Mouse (Mus musculus): ENCODE data around the gene Klhdc8a.
"Not testable (repeated sequence)": the region's sequence is repeated elsewhere in the genome, so short reads cannot be mapped to it uniquely, and the experiment has no call there.

Klhdc8a gene

DNA sequence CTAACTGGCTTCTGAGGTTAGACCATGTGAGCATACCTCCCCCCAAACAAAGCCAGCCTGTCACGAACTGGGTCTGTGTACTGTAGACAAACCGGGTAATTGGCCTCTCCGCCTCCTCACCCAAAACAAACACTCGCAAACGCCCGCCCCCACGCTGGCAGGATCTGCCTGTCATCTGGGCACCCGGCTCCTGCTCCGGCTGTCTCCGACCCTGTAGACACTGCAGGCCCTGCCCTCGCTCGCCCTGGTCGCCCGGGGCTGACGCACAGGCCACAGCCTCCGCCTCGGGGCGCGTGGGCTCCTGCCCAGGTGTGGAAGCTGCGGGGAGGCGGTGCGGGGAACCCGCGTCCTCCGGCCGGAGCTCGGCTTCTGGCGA lies at the start of gene Klhdc8a:
Gene Klhdc8a, plus strand, starts transcription at position 202 of the 376 bp plus-strand sequence.
- Histone ChIP-seq H3K36me3 (ENCODE audit: control insufficient read depth, insufficient read depth, low read length, poor library complexity, severe bottlenecking) (no peaks in the 10 kb centered on the region), H3K27me3 (ENCODE audit: control insufficient read depth, insufficient read depth, low read length, poor library complexity, severe bottlenecking) (no peaks in the 10 kb centered on the region)
- peak; percentile 46 for DNase-seq (ENCODE audit: low read depth, low spot score)

DNA sequence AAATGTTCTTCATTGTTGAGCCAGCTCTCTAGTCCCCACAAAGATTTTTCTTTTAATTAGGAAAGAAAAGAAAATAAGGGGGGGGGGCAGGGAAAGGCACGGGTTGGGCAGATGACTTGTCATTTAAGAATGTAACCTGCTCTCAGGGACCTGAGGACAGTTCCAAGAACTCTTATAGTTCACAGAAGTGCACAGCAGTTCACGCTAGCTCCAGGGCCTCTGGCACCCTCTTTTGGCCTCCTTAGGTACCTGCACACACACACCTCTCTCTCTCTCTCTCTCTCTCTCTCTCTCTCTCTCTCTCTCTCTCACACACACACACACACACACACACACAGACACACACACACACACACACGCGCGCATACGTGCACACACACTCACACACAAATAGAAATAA lies 44.0 kb upstream of the Klhdc8a start:
- no peak for DNase-seq (ENCODE audit: low read depth, low spot score)
- Histone ChIP-seq H3K36me3 (ENCODE audit: control insufficient read depth, insufficient read depth, low read length, poor library complexity, severe bottlenecking) (no peaks in the 10 kb centered on the region), H3K27me3 (ENCODE audit: control insufficient read depth, insufficient read depth, low read length, poor library complexity, severe bottlenecking) (no peaks in the 10 kb centered on the region)

DNA sequence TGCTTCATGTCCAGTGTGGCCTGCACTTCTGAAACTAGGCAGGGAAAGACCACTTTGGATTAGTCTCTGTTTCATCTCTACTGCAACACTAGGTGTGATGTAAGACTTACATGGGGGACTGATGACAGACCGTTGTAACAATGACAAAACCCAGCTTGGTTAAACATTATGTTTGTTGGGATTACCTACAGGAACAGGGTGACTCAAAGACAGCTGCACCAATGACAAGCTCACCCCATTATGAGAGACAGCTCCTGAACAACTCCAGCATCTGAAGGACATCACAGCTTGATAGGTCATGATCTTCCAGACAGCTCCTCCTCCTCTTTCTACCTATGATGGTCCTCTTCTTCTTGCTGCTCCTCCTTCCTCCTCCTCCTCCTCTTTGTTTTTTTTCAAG lies 38.1 kb upstream of the Klhdc8a start:
- Histone ChIP-seq H3K36me3 (ENCODE audit: control insufficient read depth, insufficient read depth, low read length, poor library complexity, severe bottlenecking) (no peaks in the 10 kb centered on the region), H3K27me3 (ENCODE audit: control insufficient read depth, insufficient read depth, low read length, poor library complexity, severe bottlenecking) (no peaks in the 10 kb centered on the region)
- DNase-seq (ENCODE audit: low read depth, low spot score), result no peak

DNA sequence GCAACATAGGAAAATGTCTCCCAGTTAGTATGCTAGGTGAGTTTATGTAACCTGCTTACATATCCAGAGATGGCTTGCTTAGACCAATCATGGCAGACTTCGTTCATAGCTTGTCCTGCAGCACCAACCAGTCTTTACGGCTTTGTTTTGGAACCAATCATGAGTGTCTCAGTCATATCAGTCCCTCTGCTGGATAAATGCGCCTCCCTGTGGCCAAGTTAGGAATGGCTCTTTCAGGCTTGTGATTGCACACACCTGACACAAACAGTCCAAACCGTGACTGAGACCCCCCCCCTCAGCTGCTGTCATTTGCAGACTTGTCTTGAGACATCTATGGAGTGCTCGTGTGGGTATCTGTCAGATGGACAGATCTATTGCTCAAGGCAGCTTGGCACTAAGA lies 37.4 kb upstream of the Klhdc8a start:
- peak; percentile 46 for DNase-seq (ENCODE audit: low read depth, low spot score)
- no peaks in the 10 kb centered on the region for H3K27me3 ChIP-seq (ENCODE audit: control insufficient read depth, insufficient read depth, low read length, poor library complexity, severe bottlenecking)

DNA sequence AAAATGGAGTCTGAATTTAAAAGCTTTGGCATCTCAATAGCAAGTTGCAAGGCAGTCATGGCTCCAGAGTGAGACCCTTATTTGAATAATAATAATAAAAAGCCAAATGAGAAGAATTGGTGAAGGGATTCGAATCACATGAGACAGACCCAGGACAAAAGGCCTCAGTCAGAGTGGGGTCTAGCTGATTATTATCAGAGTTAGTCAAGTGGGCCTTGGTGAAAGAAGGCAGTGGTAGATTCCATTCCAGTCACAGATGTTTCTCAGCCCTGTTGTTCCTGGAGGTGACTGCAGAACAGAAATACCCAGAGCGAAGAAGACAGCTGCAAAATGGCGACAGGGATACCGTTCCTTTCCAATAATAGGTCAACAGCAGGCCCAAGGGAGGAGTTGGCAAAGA lies 34.8 kb upstream of the Klhdc8a start:
- no peaks in the 10 kb centered on the region for H3K36me3 ChIP-seq (ENCODE audit: control insufficient read depth, insufficient read depth, low read length, poor library complexity, severe bottlenecking)
- DNase-seq (ENCODE audit: low read depth, low spot score), result no peak
- H3K27me3 ChIP-seq (ENCODE audit: control insufficient read depth, insufficient read depth, low read length, poor library complexity, severe bottlenecking), result no peaks in the 10 kb centered on the region

More for the DNA sequence above, 37.4 kb upstream of the Klhdc8a start:
- no peaks in the 10 kb centered on the region for H3K36me3 ChIP-seq (ENCODE audit: control insufficient read depth, insufficient read depth, low read length, poor library complexity, severe bottlenecking)

DNA sequence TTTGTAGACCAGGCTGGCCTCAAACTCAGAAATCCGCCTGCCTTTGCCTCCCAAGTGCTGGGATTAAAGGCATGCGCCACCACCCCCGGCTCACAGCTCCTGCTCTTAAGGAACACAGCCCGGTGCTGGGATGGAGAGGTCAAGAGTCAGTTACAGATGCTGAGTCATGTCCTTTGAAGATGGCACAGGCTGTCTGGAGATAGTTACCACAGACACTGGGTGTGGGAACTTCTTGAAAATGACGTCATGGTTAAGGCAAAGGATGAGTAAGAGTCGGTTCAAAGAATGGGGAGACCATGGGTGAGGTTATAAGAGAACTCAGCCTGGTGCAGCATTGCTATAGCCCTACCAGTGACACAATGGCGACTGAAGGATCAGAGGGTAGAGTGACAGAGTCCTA lies 33.8 kb upstream of the Klhdc8a start:
- no peak for DNase-seq (ENCODE audit: low read depth, low spot score)
- Histone ChIP-seq H3K36me3 (ENCODE audit: control insufficient read depth, insufficient read depth, low read length, poor library complexity, severe bottlenecking) (no peaks in the 10 kb centered on the region), H3K27me3 (ENCODE audit: control insufficient read depth, insufficient read depth, low read length, poor library complexity, severe bottlenecking) (no peaks in the 10 kb centered on the region)

DNA sequence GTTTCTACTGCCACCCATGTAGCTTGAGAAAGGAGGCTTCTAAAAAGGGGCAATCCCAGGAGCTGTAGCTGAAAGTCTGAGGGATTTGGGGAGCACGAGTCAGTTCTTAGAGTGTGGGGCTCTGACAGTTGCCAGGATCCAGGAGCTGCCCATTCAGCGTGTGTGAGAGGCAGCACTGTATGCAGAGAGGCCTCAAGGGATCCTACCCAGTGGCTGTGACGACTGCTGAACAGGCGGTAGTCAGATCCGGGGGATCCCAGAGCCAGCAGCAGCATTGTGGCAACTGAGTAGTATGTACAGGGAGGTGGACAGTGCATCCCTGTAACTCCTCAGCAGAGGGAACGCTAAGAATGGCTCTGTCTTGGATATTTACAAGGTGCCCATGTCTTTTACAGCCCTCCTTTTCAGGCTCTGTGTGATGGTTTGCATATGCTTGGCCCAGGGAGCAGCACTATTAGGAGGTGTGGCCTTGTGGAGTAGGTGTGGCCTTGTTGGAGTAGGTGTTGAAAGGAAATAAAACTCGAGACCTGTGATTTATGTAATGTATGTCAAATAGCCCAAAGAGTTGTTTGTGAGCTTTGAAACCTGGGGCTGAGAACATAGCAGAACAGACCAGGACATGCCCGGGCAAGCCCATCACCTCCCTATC lies 33.1 kb upstream of the Klhdc8a start:
- DNase-seq (ENCODE audit: low read depth, low spot score), result peak; percentile 25
- H3K27me3 ChIP-seq (ENCODE audit: control insufficient read depth, insufficient read depth, low read length, poor library complexity, severe bottlenecking), result no peaks in the 10 kb centered on the region
- H3K36me3 ChIP-seq (ENCODE audit: control insufficient read depth, insufficient read depth, low read length, poor library complexity, severe bottlenecking), result no peaks in the 10 kb centered on the region

DNA sequence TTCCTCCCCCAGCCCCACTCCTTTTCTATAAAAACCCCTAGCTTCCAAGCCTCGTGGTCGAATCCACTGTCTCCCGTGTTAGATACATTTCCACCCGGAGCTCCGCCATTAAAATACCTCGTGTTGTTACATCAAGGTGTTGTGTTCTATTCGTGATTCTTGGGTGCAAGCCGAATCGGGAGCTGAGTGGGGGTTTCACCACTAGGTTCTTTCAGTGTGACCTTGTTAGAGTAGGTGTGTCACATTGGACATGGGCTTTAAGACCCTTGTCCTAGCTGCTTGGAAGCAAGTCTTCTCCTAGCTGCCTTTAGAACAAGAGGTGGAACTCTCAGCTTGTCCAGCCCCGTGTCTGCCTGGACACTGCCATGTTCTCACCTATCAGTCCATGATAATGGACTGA lies 32.5 kb upstream of the Klhdc8a start:
- no peak for DNase-seq (ENCODE audit: low read depth, low spot score)
- H3K36me3 ChIP-seq (ENCODE audit: control insufficient read depth, insufficient read depth, low read length, poor library complexity, severe bottlenecking), result no peaks in the 10 kb centered on the region
- H3K27me3 ChIP-seq (ENCODE audit: control insufficient read depth, insufficient read depth, low read length, poor library complexity, severe bottlenecking), result no peaks in the 10 kb centered on the region

DNA sequence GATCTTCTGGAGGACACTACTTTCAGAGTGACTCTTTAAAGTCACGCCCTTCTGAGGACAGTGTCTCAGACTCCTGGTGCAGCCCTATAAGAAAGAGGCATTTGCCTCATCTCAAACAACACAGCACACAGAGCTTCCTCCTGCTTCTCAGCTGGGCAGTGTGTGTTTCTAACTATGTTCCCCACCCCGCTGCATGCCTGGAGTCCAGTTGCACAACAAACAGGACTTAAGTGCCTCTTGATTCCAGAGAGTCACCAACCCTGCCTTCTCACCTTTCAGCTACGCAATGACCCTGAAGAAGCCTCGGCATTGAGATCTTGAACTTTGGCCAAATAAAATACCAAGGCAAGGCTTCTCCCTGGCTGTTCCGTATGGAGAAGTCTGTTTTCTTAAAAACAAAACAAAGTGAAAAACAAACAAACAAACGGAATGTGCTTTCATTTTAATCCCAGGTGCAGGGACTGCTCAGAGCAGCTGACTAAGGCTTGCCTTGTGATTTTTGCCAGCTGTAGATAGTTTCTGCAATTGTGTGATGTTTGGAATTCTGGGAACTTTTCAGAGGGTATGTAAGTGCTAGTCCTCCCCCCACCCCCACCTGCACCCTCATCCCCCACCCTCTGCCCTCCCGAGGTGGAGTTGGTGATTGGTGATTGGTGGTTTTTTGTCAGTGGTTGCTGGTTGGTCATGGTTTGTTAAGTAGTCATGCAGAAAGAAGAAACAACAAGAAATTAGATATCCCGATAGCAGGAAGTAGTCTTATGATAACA lies 31.5 kb upstream of the Klhdc8a start:
- Histone ChIP-seq H3K27me3 (ENCODE audit: control insufficient read depth, insufficient read depth, low read length, poor library complexity, severe bottlenecking) (no peaks in the 10 kb centered on the region), H3K36me3 (ENCODE audit: control insufficient read depth, insufficient read depth, low read length, poor library complexity, severe bottlenecking) (no peaks in the 10 kb centered on the region)
- DNase-seq (ENCODE audit: low read depth, low spot score), result no peak

DNA sequence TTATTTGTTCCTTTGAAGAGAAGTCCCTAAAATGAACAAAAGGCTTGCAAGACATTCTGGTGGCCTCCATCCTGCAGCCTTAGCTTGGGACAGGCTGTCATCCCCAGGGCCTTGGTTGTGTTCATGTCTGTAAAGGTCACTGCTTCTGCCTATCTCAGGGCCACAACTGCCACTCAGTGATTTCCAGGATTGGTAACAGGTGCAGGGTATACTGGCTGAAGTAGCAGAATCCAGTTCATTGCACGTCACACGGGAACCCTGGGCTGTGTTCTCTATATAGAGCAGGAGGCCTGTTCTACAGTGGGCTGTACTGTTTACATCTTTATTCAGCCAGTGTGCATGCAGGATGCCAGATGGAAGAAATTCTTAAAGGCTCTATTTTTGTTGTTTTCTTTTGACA lies 30.5 kb upstream of the Klhdc8a start:
- no peak for DNase-seq (ENCODE audit: low read depth, low spot score)
- H3K27me3 ChIP-seq (ENCODE audit: control insufficient read depth, insufficient read depth, low read length, poor library complexity, severe bottlenecking), result no peaks in the 10 kb centered on the region
- no peaks in the 10 kb centered on the region for H3K36me3 ChIP-seq (ENCODE audit: control insufficient read depth, insufficient read depth, low read length, poor library complexity, severe bottlenecking)

DNA sequence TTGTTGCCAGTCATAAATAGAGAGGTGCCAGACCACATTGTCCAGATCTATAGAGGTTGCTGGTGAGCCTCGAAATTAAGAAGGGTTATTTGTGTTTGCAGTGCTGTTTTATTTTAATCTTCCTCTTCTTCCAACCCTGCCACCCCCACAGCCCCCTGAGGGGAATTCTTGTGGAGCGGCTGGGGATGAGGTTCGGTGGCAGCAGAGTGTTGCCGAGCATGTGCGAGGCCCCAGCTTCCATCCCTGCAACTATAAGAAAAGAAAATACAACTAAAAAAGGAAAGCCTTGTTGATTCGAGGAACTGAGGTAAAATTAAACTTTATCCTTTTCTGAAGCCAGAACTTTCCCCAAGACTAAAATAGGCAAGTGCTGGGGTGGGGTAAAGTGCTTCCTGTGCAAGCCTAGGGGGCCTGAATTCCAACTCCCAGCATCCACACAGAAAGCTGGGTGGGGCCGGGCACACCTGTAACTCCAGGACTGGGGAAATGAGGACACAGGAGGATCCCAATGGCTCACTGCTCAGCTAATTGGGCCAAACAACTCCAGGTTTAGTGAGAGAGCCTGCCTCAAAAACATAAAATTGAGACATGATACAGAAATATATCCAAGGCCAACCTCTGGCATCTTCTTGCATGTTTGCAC lies 29.9 kb upstream of the Klhdc8a start:
- Histone ChIP-seq H3K27me3 (ENCODE audit: control insufficient read depth, insufficient read depth, low read length, poor library complexity, severe bottlenecking) (no peaks in the 10 kb centered on the region), H3K36me3 (ENCODE audit: control insufficient read depth, insufficient read depth, low read length, poor library complexity, severe bottlenecking) (no peaks in the 10 kb centered on the region)
- DNase-seq (ENCODE audit: low read depth, low spot score), result no peak

DNA sequence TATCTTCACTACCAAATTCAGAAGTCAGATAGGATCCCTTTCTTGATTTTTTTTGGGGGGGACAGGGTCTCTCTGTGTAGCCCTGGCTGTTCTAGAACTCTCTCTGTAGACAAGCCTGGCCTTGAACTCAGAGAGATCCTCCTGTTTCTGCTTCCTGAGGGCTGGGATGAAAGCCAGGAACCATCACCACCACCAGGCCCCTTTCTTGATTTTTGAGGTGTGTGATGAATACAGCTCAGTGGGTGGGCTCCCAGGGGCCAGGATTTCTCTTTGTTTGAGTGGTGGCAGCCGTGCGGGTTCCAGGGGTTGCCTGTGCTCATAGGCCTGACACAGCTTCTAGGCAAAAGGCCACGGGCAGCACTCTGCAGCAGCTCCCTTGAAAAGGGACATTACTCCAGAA lies 27.2 kb upstream of the Klhdc8a start:
- DNase-seq (ENCODE audit: low read depth, low spot score), result no peak
- Histone ChIP-seq H3K27me3 (ENCODE audit: control insufficient read depth, insufficient read depth, low read length, poor library complexity, severe bottlenecking) (no peaks in the 10 kb centered on the region), H3K36me3 (ENCODE audit: control insufficient read depth, insufficient read depth, low read length, poor library complexity, severe bottlenecking) (no peaks in the 10 kb centered on the region)

DNA sequence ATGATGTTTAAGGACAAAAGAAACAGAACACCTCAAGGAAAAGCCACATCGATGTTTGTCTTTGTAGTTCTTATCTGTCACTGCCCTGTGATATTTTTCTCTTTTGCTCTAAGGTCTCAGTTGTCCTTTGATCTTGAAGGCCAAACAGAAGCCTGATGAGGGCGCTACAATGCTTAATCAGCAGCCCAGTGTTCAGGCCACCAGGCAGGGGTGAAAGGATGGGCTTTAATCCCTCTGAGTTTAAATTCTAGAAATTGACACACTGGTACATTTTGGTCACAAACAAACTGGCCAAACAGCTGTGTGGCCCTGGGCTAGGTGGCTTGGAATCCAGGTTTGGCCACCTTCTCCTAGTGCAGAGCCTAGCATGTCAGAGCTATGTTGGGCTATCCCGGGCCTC lies 21.7 kb upstream of the Klhdc8a start:
- DNase-seq (ENCODE audit: low read depth, low spot score), result no peak
- no peaks in the 10 kb centered on the region for H3K36me3 ChIP-seq (ENCODE audit: control insufficient read depth, insufficient read depth, low read length, poor library complexity, severe bottlenecking)

DNA sequence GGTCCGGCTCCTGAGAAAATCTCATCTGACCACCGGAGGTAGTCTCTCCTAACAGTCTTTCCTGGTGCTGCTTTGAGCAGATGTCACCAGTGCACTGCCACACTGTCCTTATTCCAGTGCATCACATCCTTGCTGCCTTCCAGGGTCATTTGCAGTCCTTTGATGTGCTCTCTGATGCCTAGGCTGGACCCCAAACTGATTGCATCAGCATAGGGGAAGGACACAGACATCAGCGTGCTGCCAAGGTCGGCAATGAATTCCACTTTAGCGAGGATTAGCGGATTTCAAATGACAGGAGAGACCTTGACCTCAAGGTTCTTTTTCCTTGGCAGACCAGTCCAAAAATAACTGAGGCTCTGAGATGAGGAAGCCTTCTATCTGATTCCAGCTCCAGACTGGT lies 21.3 kb upstream of the Klhdc8a start:
- H3K27me3 ChIP-seq (ENCODE audit: control insufficient read depth, insufficient read depth, low read length, poor library complexity, severe bottlenecking), result no peaks in the 10 kb centered on the region
- no peaks in the 10 kb centered on the region for H3K36me3 ChIP-seq (ENCODE audit: control insufficient read depth, insufficient read depth, low read length, poor library complexity, severe bottlenecking)

More for the DNA sequence above, 21.7 kb upstream of the Klhdc8a start:
- no peaks in the 10 kb centered on the region for H3K27me3 ChIP-seq (ENCODE audit: control insufficient read depth, insufficient read depth, low read length, poor library complexity, severe bottlenecking)

DNA sequence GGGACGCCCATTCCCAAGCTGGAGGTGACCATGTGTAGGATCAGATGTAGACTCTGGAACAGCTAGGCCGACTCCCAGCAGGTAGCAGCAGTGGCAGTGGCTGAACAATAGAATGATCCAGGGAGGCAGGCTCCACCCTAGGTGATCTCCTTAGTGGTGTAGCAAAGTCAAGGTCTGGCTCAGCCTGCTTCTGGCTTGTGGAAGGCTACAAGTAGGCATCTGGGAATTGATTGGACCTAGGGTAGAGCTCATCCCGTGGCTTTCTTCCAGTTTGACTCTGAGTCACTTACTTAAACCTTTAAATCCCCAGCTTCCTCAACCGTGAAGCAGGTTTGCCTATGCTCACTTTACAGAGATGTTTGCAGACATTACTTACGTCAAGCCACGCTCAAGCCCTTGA lies 17.8 kb upstream of the Klhdc8a start:
- not testable (repeated sequence) for DNase-seq (ENCODE audit: low read depth, low spot score); H3K27me3 ChIP-seq (ENCODE audit: control insufficient read depth, insufficient read depth, low read length, poor library complexity, severe bottlenecking); H3K36me3 ChIP-seq (ENCODE audit: control insufficient read depth, insufficient read depth, low read length, poor library complexity, severe bottlenecking)

More for the DNA sequence above, 21.3 kb upstream of the Klhdc8a start:
- no peak for DNase-seq (ENCODE audit: low read depth, low spot score)
